Mouse (Mus musculus) liver, adult 10 weeks (tissue): ENCODE data around the gene Tmem159. TPM values are rescaled to one million over a fixed set of nuclear protein-coding genes. Genes with fewer than 3 reads are reported as not detected.

Experiments used
- polyA plus RNA-seq: library from polyadenylated mRNA; stranded (reverse); fragments of 350-450 nt; fragmentation: Illumina TruSeq; extraction: RNeasy Lipid Tissue Mini Kit (QIAGEN cat#74804); gene quantifications from one replicate; pipeline ENCODE4 v1.2.3, GENCODE M21; 2014; ENCODE audit warnings: low read depth, low replicate concordance

Tmem159 gene
- 2.6 TPM for polyA plus RNA-seq

DNA sequence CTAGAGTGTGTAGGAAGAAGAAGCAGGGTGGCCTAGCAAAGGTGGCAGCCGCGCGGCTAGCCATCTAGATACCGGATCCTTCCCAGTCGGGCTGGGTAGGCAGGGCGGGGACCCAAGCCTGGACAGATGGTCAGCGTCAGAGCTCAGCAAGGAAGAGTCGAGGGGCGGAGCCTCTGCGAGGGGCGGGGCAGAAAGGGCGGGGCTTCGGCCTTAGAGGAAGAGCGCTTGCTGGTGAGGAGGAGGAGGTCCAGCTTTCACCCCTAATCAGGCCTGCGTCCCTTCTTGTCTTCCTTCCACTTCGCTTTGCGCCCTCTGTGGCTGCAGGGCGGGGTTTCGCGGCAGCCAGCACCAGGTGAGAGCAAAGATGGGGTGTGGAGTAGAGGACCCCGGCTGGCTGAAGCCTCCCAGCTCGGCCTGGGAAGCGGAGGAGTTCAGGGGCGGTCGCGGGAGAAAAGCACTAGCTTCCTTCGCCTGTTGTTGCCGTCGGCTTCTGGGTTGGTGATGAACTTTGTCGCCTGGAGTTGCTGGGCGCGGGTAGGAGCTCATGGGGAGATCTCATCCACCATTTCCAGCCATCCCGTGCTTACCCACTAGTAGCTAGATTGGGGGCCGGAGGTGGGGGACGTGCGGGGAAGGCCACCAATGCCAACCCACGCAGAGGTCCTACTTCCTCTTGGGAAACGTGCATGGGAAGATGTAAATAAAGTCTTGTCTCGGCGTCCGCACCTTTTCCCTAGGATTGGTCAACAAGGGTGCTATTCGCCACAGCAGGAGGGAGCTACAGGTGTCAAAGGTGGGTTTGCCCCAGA lies at the start of gene Tmem159:
Gene Tmem159, plus strand, starts transcription at position 190 of the 809 bp plus-strand sequence.

DNA sequence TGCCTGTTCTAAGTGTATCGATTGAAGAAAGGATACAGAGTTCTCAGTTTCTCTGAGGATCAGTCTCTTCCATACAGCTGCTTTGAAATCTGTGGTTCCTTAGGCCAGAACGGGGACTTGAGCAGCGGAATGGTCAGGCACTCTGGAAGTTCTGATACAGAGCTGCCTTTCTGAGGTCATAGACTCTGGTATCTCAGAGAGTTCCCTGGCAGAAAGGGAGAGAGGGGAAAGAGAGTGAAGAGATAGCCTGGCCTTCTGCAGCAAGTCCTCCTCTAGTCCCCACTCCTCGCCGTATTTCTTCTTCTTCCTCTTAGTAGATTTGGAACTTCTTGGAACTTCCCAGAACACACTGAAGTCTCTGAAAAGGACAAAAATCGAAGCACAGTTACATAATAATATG lies 7.0 kb upstream of the Tmem159 start, which contains the start of gene Dnah3:
Gene Dnah3, minus strand, starts transcription at position 101 of the 400 bp plus-strand sequence.

DNA sequence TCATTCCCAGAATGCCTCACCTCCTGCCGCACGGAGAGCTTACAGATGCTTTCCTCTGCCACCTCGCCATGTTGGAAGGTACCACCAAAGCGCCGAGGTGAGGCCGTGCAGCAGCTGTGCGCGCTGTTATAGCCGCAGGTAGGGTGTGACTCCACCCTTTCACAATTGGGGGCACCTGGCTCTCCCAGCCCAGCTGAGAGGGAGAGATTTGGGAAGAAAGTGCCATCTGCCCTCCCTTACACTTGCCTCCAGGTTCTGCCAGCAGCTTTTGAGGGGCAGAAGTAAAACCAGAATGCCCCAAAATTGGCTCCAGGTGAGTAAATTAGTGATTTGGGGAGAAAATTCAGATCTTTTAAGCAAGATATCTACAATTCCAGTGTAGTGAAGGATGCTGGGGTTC lies 43.0 kb downstream of the Tmem159 start, which contains the start of gene Zp2:
Gene Zp2, minus strand, starts transcription at position 101 of the 400 bp plus-strand sequence.

Other genes with a start within 250 kb of the Tmem159 start
- gene Lyrm1, start 206.5 kb upstream of the Tmem159 start, polyA plus RNA-seq, result 7.5 TPM
- 8.1 TPM for gene Dcun1d3, start 206.1 kb upstream of the Tmem159 start, polyA plus RNA-seq
- gene Dnah3, start 7.1 kb upstream of the Tmem159 start, polyA plus RNA-seq, result not detected
- gene Zp2, start 42.9 kb downstream of the Tmem159 start, polyA plus RNA-seq, result not detected
- 69.2 TPM for gene Anks4b, start 71.5 kb downstream of the Tmem159 start, polyA plus RNA-seq
- gene Crym, start 99.8 kb downstream of the Tmem159 start, polyA plus RNA-seq, result 0.58 TPM
- 0.16 TPM for gene Abca14, start 101.6 kb downstream of the Tmem159 start, polyA plus RNA-seq
- not detected for gene Abca15, start 226.3 kb downstream of the Tmem159 start, polyA plus RNA-seq